Mouse (Mus musculus) megakaryocyte, embryonic 14.5 days (primary cell): ENCODE data around the gene Mcrip1.

Experiments used
- FLI1 ChIP-seq: IDR thresholded peaks from 2 replicates; pipeline ENCODE4 v1.6.1; 2012; ENCODE audit warnings: low read length, inconsistent platforms, mixed read lengths
- GATA1 ChIP-seq: IDR thresholded peaks from 3 replicates; pipeline ENCODE4 v1.6.1; 2012; ENCODE audit warnings: mixed read lengths, low read length, inconsistent platforms, borderline replicate concordance

- TF ChIP-seq GATA1 (no peak), FLI1 (no peak)
Observed at GRCm38 (mm10) chr11:120550810-120551440, 1.4 kb upstream of the Mcrip1 start, which contains the start of gene Ppp1r27.
